Mouse (Mus musculus) bone marrow, adult 2 months (tissue): ENCODE measurements at regions not wholly inside any gene's neighbourhood (a gene's known extent, or its start where the extent isn't known, plus 50 kb on each side); places are given as distances from the start of the nearest gene placed in this dataset.
A peak's percentile ranks its signal among the peaks of the same experiment; 100 is the strongest.

ENCODE experiments used
- H3K27ac ChIP-seq: fragments of 200-500 bp; 2 replicates; pipeline ENCODE4 v1.5.1; 2012; ENCODE audit warnings: low read depth, mild to moderate bottlenecking, control low read depth, inconsistent platforms, low read length; ENCODE audit not compliant: control insufficient read depth, poor library complexity, insufficient read depth
- H3K4me1 ChIP-seq: fragments of 200-500 bp; 2 replicates; pipeline ENCODE4 v1.6.1; 2011; ENCODE audit warnings: low read length; ENCODE audit not compliant: control insufficient read depth, insufficient read depth
- H3K4me3 ChIP-seq: fragments of 200-500 bp; replicated peaks from 2 replicates; pipeline ENCODE3; 2011; ENCODE audit warnings: mild to moderate bottlenecking, low read depth, low read length, control low read depth; ENCODE audit not compliant: control insufficient read depth
- CTCF ChIP-seq: fragments of 200-500 bp; IDR thresholded peaks from 2 replicates; pipeline ENCODE4 v1.5.1; 2011; ENCODE audit warnings: low read length, control low read depth; ENCODE audit not compliant: control insufficient read depth, insufficient read depth
- POLR2A ChIP-seq: fragments of 200-500 bp; IDR thresholded peaks from 2 replicates; pipeline ENCODE4 v1.6.1; 2011; ENCODE audit warnings: low read depth, mild to moderate bottlenecking, control low read depth, low read length, borderline replicate concordance; ENCODE audit not compliant: control insufficient read depth
- WGBS: fragments of 180-500 bp; shearing (Covaris S2); methylation state at CpG from one replicate; pipeline ENCODE4 v1.1.7; 2018; 5-methylcytosine and 5-hydroxymethylcytosine counted together

DNA sequence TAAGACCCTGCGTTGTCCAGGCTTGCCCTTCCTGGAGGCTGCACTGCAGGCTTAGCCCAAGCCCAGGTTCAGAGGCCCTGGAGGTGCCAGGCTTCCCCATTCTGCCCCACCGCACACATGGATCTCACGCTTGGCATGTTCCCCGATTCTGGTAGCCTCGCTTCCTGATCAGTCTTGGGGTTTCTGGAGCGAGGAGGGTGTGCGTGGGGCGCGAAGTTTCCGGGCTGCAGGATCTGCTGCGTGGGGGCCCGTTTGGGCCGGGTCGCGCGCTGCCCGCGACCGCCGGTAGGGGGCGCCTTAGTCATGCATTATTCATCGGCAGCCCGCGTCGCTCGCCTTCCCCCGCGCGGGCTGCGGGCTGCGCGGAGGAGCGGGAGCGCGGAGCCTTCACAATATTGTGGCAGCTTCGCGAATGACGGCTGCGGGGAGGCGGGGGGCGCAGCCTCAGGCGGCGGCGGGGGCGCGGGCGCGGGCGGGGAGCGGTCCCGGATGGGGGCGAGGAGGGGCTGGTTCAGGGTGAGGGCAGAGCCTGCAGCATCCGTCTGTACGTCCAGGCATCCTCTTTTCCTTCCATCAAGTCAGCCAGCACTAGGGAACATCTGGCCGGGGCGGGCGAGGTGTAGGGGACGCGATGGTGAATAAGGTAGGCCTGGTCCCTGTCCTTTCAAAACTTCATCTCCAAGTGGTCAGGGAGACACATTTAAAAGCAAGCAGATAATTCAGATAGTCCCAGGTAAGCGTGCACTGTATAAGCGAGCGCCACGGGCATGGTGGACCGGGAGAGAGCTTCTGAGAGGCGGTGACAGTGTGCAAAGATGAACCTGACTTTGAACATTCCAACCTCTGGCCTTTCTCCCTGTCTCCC lies 61.4 kb upstream of the Casz1 start:
- peak; percentile 61 for TF ChIP-seq CTCF
- TF ChIP-seq POLR2A, result no peak
- WGBS, result 5% methylated on average over 65 of the region's 65 CpGs
- H3K4me1 ChIP-seq, result no peaks in the 10 kb centered on the region
- no peak overlapping the region for H3K4me3 ChIP-seq
- no peak overlapping the region for H3K27ac ChIP-seq

DNA sequence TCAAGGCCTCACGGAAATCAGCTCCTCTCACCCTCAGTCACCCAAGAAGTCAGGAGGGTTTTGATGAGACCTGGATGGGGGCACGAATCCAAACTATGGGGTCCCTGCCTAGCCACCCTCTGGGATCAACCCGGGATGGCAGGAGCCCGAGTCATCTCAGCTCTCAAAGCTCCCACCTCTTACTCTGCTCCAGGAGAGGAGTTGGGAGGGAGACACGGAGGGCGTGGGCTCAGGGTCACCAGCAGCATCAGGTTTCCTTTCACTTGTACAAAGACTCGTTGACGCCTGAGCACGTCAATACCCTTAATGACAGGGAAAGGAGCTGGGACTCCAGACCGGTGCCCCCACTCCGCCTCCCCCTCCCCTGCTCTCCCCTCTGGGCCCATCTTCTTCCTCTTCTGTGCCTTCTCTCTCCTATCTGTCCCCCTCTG lies 60.8 kb upstream of the Casz1 start:
- H3K4me1 ChIP-seq, result no peaks in the 10 kb centered on the region

DNA sequence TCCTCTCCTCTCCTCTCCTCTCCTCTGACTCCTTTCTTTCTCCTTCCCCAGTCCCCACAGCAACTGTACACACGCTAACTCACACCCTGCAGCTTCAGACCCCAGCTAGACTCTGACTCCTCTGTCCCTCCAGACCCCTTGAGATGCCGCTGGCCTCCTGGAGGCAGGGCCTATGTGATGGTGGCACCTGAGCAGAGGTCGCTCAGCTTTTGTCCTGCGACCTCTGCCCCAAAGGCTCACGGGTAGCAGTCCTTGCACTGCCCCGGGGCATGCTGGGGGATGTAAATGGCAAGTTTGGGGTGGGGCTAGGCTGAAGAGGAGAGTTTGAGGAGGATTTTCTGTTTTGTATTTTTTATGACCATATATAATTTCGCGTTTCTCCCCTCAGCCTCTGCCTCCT lies 60.2 kb upstream of the Casz1 start:
- TF ChIP-seq CTCF, result no peak
- TF ChIP-seq POLR2A, result no peak
- no peaks in the 10 kb centered on the region for H3K4me1 ChIP-seq
- H3K4me3 ChIP-seq, result no peak overlapping the region
- 75% methylated on average over 8 of the region's 8 CpGs for WGBS
- H3K27ac ChIP-seq, result no peak overlapping the region

More for the DNA sequence above, 60.8 kb upstream of the Casz1 start:
- no peak overlapping the region for H3K4me3 ChIP-seq
- no peak for TF ChIP-seq POLR2A
- no peak for TF ChIP-seq CTCF
- no peak overlapping the region for H3K27ac ChIP-seq
- 61% methylated on average over 11 of the region's 11 CpGs for WGBS

GRCm38 (mm10) chr4:148746460-148747314 lies 57.5 kb upstream of the Casz1 start:
- TF ChIP-seq POLR2A (no peak), CTCF (no peak)

DNA sequence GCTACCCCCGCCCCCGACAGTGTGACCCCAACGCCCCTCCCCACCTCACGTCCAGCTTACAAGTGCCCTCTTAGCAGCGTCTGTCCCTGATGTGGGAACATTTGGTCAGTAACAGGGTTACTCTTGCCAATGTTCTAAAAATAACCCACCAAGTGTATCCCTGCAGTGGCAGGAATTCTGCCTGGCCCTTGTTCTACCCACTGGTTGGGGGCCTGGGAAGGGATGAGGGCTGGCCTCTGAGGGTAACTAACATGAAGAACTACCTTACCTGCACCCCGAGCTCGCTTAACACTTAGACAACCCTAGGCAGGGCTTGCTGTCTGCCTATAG lies 56.9 kb upstream of the Casz1 start:
- TF ChIP-seq CTCF (no peak), POLR2A (no peak)
- WGBS, result 77% methylated on average over 7 of the region's 7 CpGs

More at GRCm38 (mm10) chr4:148746460-148747314, 57.5 kb upstream of the Casz1 start:
- no peak overlapping the region for H3K27ac ChIP-seq
- 52% methylated on average over 23 of the region's 23 CpGs for WGBS
- H3K4me1 ChIP-seq, result no peaks in the 10 kb centered on the region
- H3K4me3 ChIP-seq, result no peak overlapping the region

GRCm38 (mm10) chr4:148750030-148750429 lies 54.2 kb upstream of the Casz1 start:
- TF ChIP-seq POLR2A (no peak), CTCF (no peak)
- no peaks in the 10 kb centered on the region for H3K4me1 ChIP-seq
- no peak overlapping the region for H3K4me3 ChIP-seq
- 87% methylated on average over 10 of the region's 10 CpGs for WGBS
- no peak overlapping the region for H3K27ac ChIP-seq

More for the DNA sequence above, 56.9 kb upstream of the Casz1 start:
- H3K27ac ChIP-seq, result no peak overlapping the region
- no peaks in the 10 kb centered on the region for H3K4me1 ChIP-seq
- H3K4me3 ChIP-seq, result no peak overlapping the region

DNA sequence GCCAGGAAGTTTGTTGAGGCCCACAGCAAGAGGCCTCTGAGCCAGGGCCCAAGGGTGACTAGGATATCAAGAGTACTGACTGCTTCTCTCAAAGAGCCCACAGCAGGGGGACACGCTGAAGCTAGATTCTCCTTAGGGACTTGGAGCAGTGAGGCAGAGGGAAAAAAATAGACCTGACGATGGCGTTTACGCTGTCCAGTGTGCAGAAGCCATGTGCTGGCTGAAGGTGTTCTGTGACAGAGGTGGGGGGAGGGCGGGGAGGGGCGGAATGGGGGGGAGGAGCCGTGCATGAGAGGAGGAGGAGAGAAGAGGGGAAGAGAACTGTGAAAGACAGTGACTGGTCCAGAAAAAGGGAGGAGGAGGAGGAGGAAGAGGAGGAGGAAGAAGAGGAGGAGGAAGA lies 52.6 kb upstream of the Casz1 start:
- WGBS, result 81% methylated on average over 7 of the region's 7 CpGs
- TF ChIP-seq CTCF, result no peak
- H3K27ac ChIP-seq, result no peak overlapping the region
- H3K4me3 ChIP-seq, result no peak overlapping the region
- no peaks in the 10 kb centered on the region for H3K4me1 ChIP-seq

GRCm38 (mm10) chr4:148752360-148753093 lies 51.7 kb upstream of the Casz1 start:
- 82% methylated on average over 14 of the region's 14 CpGs for WGBS

More at GRCm38 (mm10) chr4:148752360-148753093, 51.7 kb upstream of the Casz1 start:
- Histone ChIP-seq H3K27ac (no peak overlapping the region), H3K4me1 (no peaks in the 10 kb centered on the region), H3K4me3 (no peak overlapping the region)
- TF ChIP-seq CTCF (no peak), POLR2A (no peak)
